Mouse (Mus musculus): ENCODE results near the gene Guca1b. TPM values are rescaled to one million over a fixed set of nuclear protein-coding genes. Genes with fewer than 3 reads are reported as not detected.

Gene Guca1b
- 0.43 and 0.44 TPM in 2 replicates for polyA plus RNA-seq (2014; fragmentation: Nextera tagmentation; extraction: Ambion mirVana)

DNA sequence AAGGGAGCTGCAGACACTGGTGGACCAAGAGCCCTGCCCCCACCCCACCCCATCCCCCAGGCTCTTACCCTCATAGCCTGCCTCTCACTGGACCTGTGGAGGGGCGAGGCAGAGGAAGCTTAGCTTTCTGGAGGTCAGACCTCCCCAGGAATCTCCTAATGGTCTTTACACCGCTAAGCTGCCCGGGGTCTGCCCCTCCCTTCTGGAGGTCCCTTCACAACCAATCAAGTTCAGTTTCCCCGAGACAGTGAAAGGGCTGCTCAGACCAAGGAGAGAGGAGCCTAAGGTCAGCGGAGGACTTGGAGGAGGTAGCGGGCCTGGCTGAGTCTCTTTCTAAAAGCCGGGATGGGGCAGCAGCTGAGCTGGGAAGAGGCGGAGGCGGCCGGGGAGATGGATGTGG lies at the start of gene Guca1b:
TSS of gene Guca1b (plus strand) at position 249 of the 400 bp plus-strand sequence.
- no peak for ATAC-seq (ENCODE audit: low read depth)
- H3K4me3 ChIP-seq (ENCODE audit: low read depth, low read length), result no peak within 1 kb of the TSS
- no peaks in the 10 kb centered on the region for H3K36me3 ChIP-seq (ENCODE audit: control insufficient read depth, insufficient read depth, low read length)
- H3K27me3 ChIP-seq (ENCODE audit: control insufficient read depth, insufficient read depth, low read length), result no peaks in the 10 kb centered on the region
- H3K4me1 ChIP-seq (ENCODE audit: control insufficient read depth, insufficient read depth, low read length), result no peaks in the 10 kb centered on the region
- H3K4me2 ChIP-seq (ENCODE audit: low read depth, low read length), result no peak within 1 kb of the TSS
- no peak within 1 kb of the TSS for H3K27ac ChIP-seq (ENCODE audit: low read depth, low read length)
- 42% methylated on average over 10 of the region's 10 CpGs for WGBS
- no peaks in the 10 kb centered on the region for H3K9me3 ChIP-seq (ENCODE audit: control insufficient read depth, low read length)
- H3K9ac ChIP-seq (replicated peaks; ENCODE audit: low read depth, low read length), result no peak within 1 kb of the TSS

GRCm38 (mm10) chr17:47343121-47343520 lies 42.1 kb upstream of the Guca1b start:
- 90% methylated on average over 2 of the region's 2 CpGs for whole genome bisulfite sequencing
- peaks cover 30% of the 10 kb centered on the region; the same call in 1 of the 2 replicates for H3K36me3 ChIP-seq (ENCODE audit: control insufficient read depth, insufficient read depth, low read length)

GRCm38 (mm10) chr17:47349721-47350319 lies 35.4 kb upstream of the Guca1b start:
- 85% methylated on average over 3 of the region's 3 CpGs for WGBS
- Histone ChIP-seq H3K4me2 (ENCODE audit: low read depth, low read length) (no peak overlapping the region), H3K4me1 (ENCODE audit: control insufficient read depth, insufficient read depth, low read length) (no peaks in the 10 kb centered on the region), H3K9ac (replicated peaks; ENCODE audit: low read depth, low read length) (no peak overlapping the region), H3K4me3 (ENCODE audit: low read depth, low read length) (no peak overlapping the region), H3K9me3 (ENCODE audit: control insufficient read depth, low read length) (peaks cover 18% of the 10 kb centered on the region), H3K27ac (ENCODE audit: low read depth, low read length) (no peak overlapping the region), H3K36me3 (ENCODE audit: control insufficient read depth, insufficient read depth, low read length) (peaks cover 56% of the 10 kb centered on the region), H3K27me3 (ENCODE audit: control insufficient read depth, insufficient read depth, low read length) (no peaks in the 10 kb centered on the region)
- no peak for ATAC-seq (ENCODE audit: low read depth)

More at GRCm38 (mm10) chr17:47343121-47343520, 42.1 kb upstream of the Guca1b start:
- Histone ChIP-seq H3K4me3 (ENCODE audit: low read depth, low read length) (no peak overlapping the region), H3K4me1 (ENCODE audit: control insufficient read depth, insufficient read depth, low read length) (no peaks in the 10 kb centered on the region), H3K9ac (replicated peaks; ENCODE audit: low read depth, low read length) (no peak overlapping the region), H3K27me3 (ENCODE audit: control insufficient read depth, insufficient read depth, low read length) (no peaks in the 10 kb centered on the region), H3K4me2 (ENCODE audit: low read depth, low read length) (no peak overlapping the region), H3K27ac (ENCODE audit: low read depth, low read length) (no peak overlapping the region), H3K9me3 (ENCODE audit: control insufficient read depth, low read length) (no peaks in the 10 kb centered on the region; the same call in 1 of the 2 replicates)
- ATAC-seq (ENCODE audit: low read depth), result no peak

DNA sequence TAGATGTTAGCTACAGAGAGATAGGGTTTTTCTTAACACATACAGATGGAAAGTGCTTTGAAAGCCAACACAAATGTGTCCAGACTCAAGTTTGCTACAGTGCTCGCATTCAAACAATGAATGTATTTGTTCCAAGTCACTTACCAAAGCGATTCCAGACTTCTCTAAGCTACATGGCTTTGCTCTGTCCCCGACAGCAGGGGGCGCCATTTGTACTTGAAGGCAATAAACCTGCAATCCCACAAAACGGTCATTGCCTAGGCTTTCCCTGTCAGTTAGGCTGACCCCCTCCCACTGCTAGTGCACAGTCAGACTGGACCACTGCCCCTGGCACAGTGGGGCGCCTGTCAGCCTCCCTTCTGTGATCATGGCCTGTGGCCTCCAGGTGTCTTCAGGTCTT lies 25.2 kb upstream of the Guca1b start:
- no peaks in the 10 kb centered on the region for H3K9me3 ChIP-seq (ENCODE audit: control insufficient read depth, low read length)
- H3K27me3 ChIP-seq (ENCODE audit: control insufficient read depth, insufficient read depth, low read length), result no peaks in the 10 kb centered on the region
- H3K36me3 ChIP-seq (ENCODE audit: control insufficient read depth, insufficient read depth, low read length), result peaks cover 19% of the 10 kb centered on the region
- no peak overlapping the region for H3K9ac ChIP-seq (replicated peaks; ENCODE audit: low read depth, low read length)
- H3K4me3 ChIP-seq (ENCODE audit: low read depth, low read length), result no peak overlapping the region
- H3K4me1 ChIP-seq (ENCODE audit: control insufficient read depth, insufficient read depth, low read length), result no peaks in the 10 kb centered on the region
- 32% methylated on average over 6 of the region's 6 CpGs for WGBS
- no peak overlapping the region for H3K4me2 ChIP-seq (ENCODE audit: low read depth, low read length)
- ATAC-seq (ENCODE audit: low read depth), result no peak
- H3K27ac ChIP-seq (ENCODE audit: low read depth, low read length), result no peak overlapping the region

- H3K4me2 ChIP-seq (ENCODE audit: low read depth, low read length), result no peak overlapping the region
- no peak overlapping the region for H3K4me3 ChIP-seq (ENCODE audit: low read depth, low read length)
- H3K36me3 ChIP-seq (ENCODE audit: control insufficient read depth, insufficient read depth, low read length), result peaks cover 10% of the 10 kb centered on the region
- no peak overlapping the region for H3K27ac ChIP-seq (ENCODE audit: low read depth, low read length)
- no peak for ATAC-seq (ENCODE audit: low read depth)
- no peaks in the 10 kb centered on the region for H3K9me3 ChIP-seq (ENCODE audit: control insufficient read depth, low read length)
- no peak overlapping the region for H3K9ac ChIP-seq (replicated peaks; ENCODE audit: low read depth, low read length)
- no peaks in the 10 kb centered on the region for H3K27me3 ChIP-seq (ENCODE audit: control insufficient read depth, insufficient read depth, low read length)
- 81% methylated on average over 11 of the region's 11 CpGs for WGBS
- H3K4me1 ChIP-seq (ENCODE audit: control insufficient read depth, insufficient read depth, low read length), result no peaks in the 10 kb centered on the region
These were observed 23.9 kb upstream of the Guca1b start for GRCm38 (mm10) chr17:47361343-47361742.

- ATAC-seq (ENCODE audit: low read depth), result peak; percentile 93
- Histone ChIP-seq H3K4me1 (ENCODE audit: control insufficient read depth, insufficient read depth, low read length) (0 out of 2 replicates have a peak, but pooled peaks cover 3% of the 10 kb centered on the region), H3K4me2 (ENCODE audit: low read depth, low read length) (peak within 1 kb of the TSS; percentile 78), H3K4me3 (ENCODE audit: low read depth, low read length) (peak within 1 kb of the TSS; percentile 68), H3K9ac (replicated peaks; ENCODE audit: low read depth, low read length) (peak within 1 kb of the TSS; percentile 65), H3K9me3 (ENCODE audit: control insufficient read depth, low read length) (no peaks in the 10 kb centered on the region), H3K27me3 (ENCODE audit: control insufficient read depth, insufficient read depth, low read length) (0 out of 2 replicates have a peak, but pooled peaks cover 3% of the 10 kb centered on the region), H3K27ac (ENCODE audit: low read depth, low read length) (peak within 1 kb of the TSS; percentile 84), H3K36me3 (ENCODE audit: control insufficient read depth, insufficient read depth, low read length) (peaks cover 13% of the 10 kb centered on the region; the same call in 1 of the 2 replicates)
- 3% methylated on average over 35 of the region's 35 CpGs for WGBS
These were observed 16.6 kb upstream of the Guca1b start, which contains the start of gene Mrps10 for GRCm38 (mm10) chr17:47368401-47369086. Mrps10 (plus strand) TSS chr17:47368887.

GRCm38 (mm10) chr17:47369087-47369443 lies 16.1 kb upstream of the Guca1b start:
- Histone ChIP-seq H3K36me3 (ENCODE audit: control insufficient read depth, insufficient read depth, low read length) (peaks cover 18% of the 10 kb centered on the region), H3K4me3 (ENCODE audit: low read depth, low read length) (peak overlapping the region; percentile 68), H3K9ac (replicated peaks; ENCODE audit: low read depth, low read length) (peak overlapping the region; percentile 65), H3K27ac (ENCODE audit: low read depth, low read length) (peak overlapping the region; percentile 84), H3K4me1 (ENCODE audit: control insufficient read depth, insufficient read depth, low read length) (0 out of 2 replicates have a peak, but pooled peaks cover 3% of the 10 kb centered on the region), H3K27me3 (ENCODE audit: control insufficient read depth, insufficient read depth, low read length) (0 out of 2 replicates have a peak, but pooled peaks cover 3% of the 10 kb centered on the region), H3K9me3 (ENCODE audit: control insufficient read depth, low read length) (no peaks in the 10 kb centered on the region), H3K4me2 (ENCODE audit: low read depth, low read length) (peak overlapping the region; percentile 78)
- WGBS, result 1% methylated on average over 20 of the region's 20 CpGs
- peak; percentile 84 for ATAC-seq (ENCODE audit: low read depth)

DNA sequence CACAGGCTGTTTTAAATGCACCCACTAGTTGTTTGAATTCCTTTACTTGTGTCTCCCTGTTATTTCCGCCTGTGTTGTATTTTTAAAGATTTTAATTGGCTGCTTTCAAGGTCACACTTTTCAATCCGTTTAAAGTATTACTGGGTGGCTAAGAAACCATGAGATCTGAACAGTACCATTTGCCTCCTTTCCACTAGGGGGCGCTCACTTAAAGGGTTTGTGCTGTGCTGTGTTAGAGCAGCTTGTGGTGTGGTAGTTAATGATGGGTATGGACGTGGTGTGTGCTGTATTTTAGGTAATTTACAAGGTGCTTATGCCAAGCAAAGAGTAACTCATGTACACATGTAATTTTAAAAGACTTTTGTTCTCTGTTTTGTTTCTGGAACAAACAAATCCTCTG lies 13.7 kb upstream of the Guca1b start:
- WGBS, result 10% methylated on average over 4 of the region's 4 CpGs
- H3K4me3 ChIP-seq (ENCODE audit: low read depth, low read length), result no peak overlapping the region
- H3K9ac ChIP-seq (replicated peaks; ENCODE audit: low read depth, low read length), result no peak overlapping the region
- H3K4me2 ChIP-seq (ENCODE audit: low read depth, low read length), result no peak overlapping the region
- no peak overlapping the region for H3K27ac ChIP-seq (ENCODE audit: low read depth, low read length)
- peaks cover 36% of the 10 kb centered on the region for H3K36me3 ChIP-seq (ENCODE audit: control insufficient read depth, insufficient read depth, low read length)
- 0 out of 2 replicates have a peak, but pooled peaks cover 3% of the 10 kb centered on the region for H3K27me3 ChIP-seq (ENCODE audit: control insufficient read depth, insufficient read depth, low read length)
- peak; percentile 55; the same call in 1 of the 2 replicates for ATAC-seq (ENCODE audit: low read depth)
- 0 out of 2 replicates have a peak, but pooled peaks cover 3% of the 10 kb centered on the region for H3K4me1 ChIP-seq (ENCODE audit: control insufficient read depth, insufficient read depth, low read length)
- H3K9me3 ChIP-seq (ENCODE audit: control insufficient read depth, low read length), result no peaks in the 10 kb centered on the region

DNA sequence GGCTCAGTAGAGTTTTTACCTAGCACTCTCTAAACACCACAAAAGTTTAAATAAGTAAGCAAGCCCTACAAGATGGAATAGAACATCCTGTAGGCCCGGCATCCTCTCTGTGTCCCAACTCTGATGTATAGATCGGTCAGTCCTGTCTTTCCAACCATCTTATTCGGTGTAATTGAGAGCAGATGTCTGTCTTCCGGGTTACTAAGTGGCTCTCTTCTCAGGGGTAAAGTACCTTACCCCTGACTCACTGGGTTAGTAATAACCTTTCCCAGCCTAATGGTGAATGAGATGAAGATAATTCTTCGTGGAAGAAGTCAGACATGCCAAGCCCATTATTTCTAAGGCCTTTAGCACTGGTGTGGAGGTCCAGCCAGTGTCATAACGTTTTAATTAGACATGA lies 11.2 kb upstream of the Guca1b start:
- Histone ChIP-seq H3K4me3 (ENCODE audit: low read depth, low read length) (no peak overlapping the region), H3K9me3 (ENCODE audit: control insufficient read depth, low read length) (no peaks in the 10 kb centered on the region), H3K4me2 (ENCODE audit: low read depth, low read length) (no peak overlapping the region), H3K27ac (ENCODE audit: low read depth, low read length) (no peak overlapping the region), H3K9ac (replicated peaks; ENCODE audit: low read depth, low read length) (no peak overlapping the region), H3K36me3 (ENCODE audit: control insufficient read depth, insufficient read depth, low read length) (peaks cover 56% of the 10 kb centered on the region), H3K27me3 (ENCODE audit: control insufficient read depth, insufficient read depth, low read length) (no peaks in the 10 kb centered on the region), H3K4me1 (ENCODE audit: control insufficient read depth, insufficient read depth, low read length) (0 out of 2 replicates have a peak, but pooled peaks cover 3% of the 10 kb centered on the region)
- no peak for ATAC-seq (ENCODE audit: low read depth)
- WGBS, result 91% methylated on average over 6 of the region's 6 CpGs

Data from neural tube, embryonic 14.5 days (tissue).